Mouse (Mus musculus): ENCODE measurements around the gene 5730522E02Rik. TPM values are rescaled to one million over a fixed set of nuclear protein-coding genes. Genes with fewer than 3 reads are reported as not detected.
A peak's percentile ranks its signal among the peaks of the same experiment; 100 is the strongest.

5730522E02Rik gene
- total RNA-seq, 2 experiments from 2014 or later: 0.69 TPM; not detected in 1

GRCm38 (mm10) chr11:26061471-26062137 is 149.0 kb downstream of the 5730522E02Rik start:
- no peak for ATAC-seq (ENCODE audit: poor library complexity, severe bottlenecking)

- no peak for ATAC-seq (ENCODE audit: poor library complexity, severe bottlenecking)
Measured at GRCm38 (mm10) chr11:26013527-26013926, 197.0 kb downstream of the 5730522E02Rik start.

- no peak for ATAC-seq (ENCODE audit: poor library complexity, severe bottlenecking)
Measured at GRCm38 (mm10) chr11:26004018-26004417, 206.5 kb downstream of the 5730522E02Rik start.

- no peak for ATAC-seq (ENCODE audit: poor library complexity, severe bottlenecking)
Measured at GRCm38 (mm10) chr11:25999738-26000137, 210.8 kb downstream of the 5730522E02Rik start.

- ATAC-seq (ENCODE audit: poor library complexity, severe bottlenecking): no peak
Measured at GRCm38 (mm10) chr11:25997469-25997868, 213.1 kb downstream of the 5730522E02Rik start.

GRCm38 (mm10) chr11:25994128-25994527 is 216.4 kb downstream of the 5730522E02Rik start:
- no peak for ATAC-seq (ENCODE audit: poor library complexity, severe bottlenecking)

- ATAC-seq (ENCODE audit: poor library complexity, severe bottlenecking): no peak
Measured at GRCm38 (mm10) chr11:25992216-25992615, 218.3 kb downstream of the 5730522E02Rik start.

- ATAC-seq (ENCODE audit: poor library complexity, severe bottlenecking): no peak
Measured at GRCm38 (mm10) chr11:25978736-25979276, 231.8 kb downstream of the 5730522E02Rik start.

GRCm38 (mm10) chr11:25941504-25941903 is 269.1 kb downstream of the 5730522E02Rik start:
- no peak for ATAC-seq (ENCODE audit: poor library complexity, severe bottlenecking)

GRCm38 (mm10) chr11:25940716-25941294 is 269.8 kb downstream of the 5730522E02Rik start:
- ATAC-seq (ENCODE audit: poor library complexity, severe bottlenecking): no peak

GRCm38 (mm10) chr11:25926267-25926666 is 284.3 kb downstream of the 5730522E02Rik start:
- no peak for ATAC-seq (ENCODE audit: poor library complexity, severe bottlenecking)

- no peak for ATAC-seq (ENCODE audit: poor library complexity, severe bottlenecking)
Measured at GRCm38 (mm10) chr11:25902321-25902720, 308.2 kb downstream of the 5730522E02Rik start.

- ATAC-seq (ENCODE audit: poor library complexity, severe bottlenecking): no peak
Measured at GRCm38 (mm10) chr11:25901666-25902065, 308.9 kb downstream of the 5730522E02Rik start.

GRCm38 (mm10) chr11:25893906-25894305 is 316.7 kb downstream of the 5730522E02Rik start:
- no peak for ATAC-seq (ENCODE audit: poor library complexity, severe bottlenecking)

- no peak for ATAC-seq (ENCODE audit: poor library complexity, severe bottlenecking)
Measured at GRCm38 (mm10) chr11:25872983-25873382, 337.6 kb downstream of the 5730522E02Rik start.

GRCm38 (mm10) chr11:25872317-25872716 is 338.2 kb downstream of the 5730522E02Rik start:
- no peak for ATAC-seq (ENCODE audit: poor library complexity, severe bottlenecking)

GRCm38 (mm10) chr11:25866292-25866691 is 344.3 kb downstream of the 5730522E02Rik start:
- no peak for ATAC-seq (ENCODE audit: poor library complexity, severe bottlenecking)

GRCm38 (mm10) chr11:25862686-25863085 is 347.9 kb downstream of the 5730522E02Rik start:
- ATAC-seq (ENCODE audit: poor library complexity, severe bottlenecking): peak; percentile 92

GRCm38 (mm10) chr11:25856629-25857568 is 353.7 kb downstream of the 5730522E02Rik start:
- no peak for ATAC-seq (ENCODE audit: poor library complexity, severe bottlenecking)

- no peak for ATAC-seq (ENCODE audit: poor library complexity, severe bottlenecking)
Measured at GRCm38 (mm10) chr11:25855794-25856193, 354.8 kb downstream of the 5730522E02Rik start.

- ATAC-seq (ENCODE audit: poor library complexity, severe bottlenecking): no peak
Measured at GRCm38 (mm10) chr11:25854216-25854615, 356.3 kb downstream of the 5730522E02Rik start.
